In genomic region chr2:14502482-14502881, GRCm38 (mm10) we compare ENCODE assay signal across 19 mouse cellular contexts.
"Had no signal": no experiment of that assay in that cellular context is flagged by ENCODE, and none has a peak within 500 bp of the region (broad histone marks: within the 10 kb centered on the region; RNA-seq: fewer than 3 reads in every experiment).

No protein-coding gene starts in this region.

- H3K9ac ChIP-seq: limb, embryonic 12.5 days; limb, embryonic 15.5 days; liver, embryonic 14.5 days; liver, postnatal 0 days; lung, embryonic 14.5 days; midbrain, embryonic 12.5 days; midbrain, embryonic 15.5 days; neural tube, embryonic 12.5 days; neural tube, embryonic 15.5 days had no signal

- ATAC-seq: liver, postnatal 0 days; lung, postnatal 0 days; midbrain, embryonic 15.5 days had no signal

- H3K4me2 ChIP-seq: limb, embryonic 12.5 days; limb, embryonic 15.5 days; liver, embryonic 11.5 days; lung, embryonic 14.5 days; midbrain, embryonic 12.5 days; midbrain, embryonic 15.5 days; neural tube, embryonic 12.5 days; neural tube, embryonic 15.5 days had no signal

- H3K27me3 ChIP-seq: limb, embryonic 12.5 days; limb, embryonic 15.5 days; midbrain, embryonic 12.5 days; midbrain, embryonic 15.5 days; neural tube, embryonic 12.5 days; neural tube, embryonic 15.5 days had no signal

- H3K4me1 ChIP-seq: limb, embryonic 12.5 days; limb, embryonic 15.5 days; midbrain, embryonic 12.5 days; midbrain, embryonic 15.5 days; neural tube, embryonic 12.5 days; neural tube, embryonic 15.5 days had no signal

- H3K9me3 ChIP-seq: limb, embryonic 12.5 days; limb, embryonic 15.5 days; midbrain, embryonic 12.5 days; midbrain, embryonic 15.5 days; neural tube, embryonic 12.5 days; neural tube, embryonic 15.5 days had no signal

- H3K4me3 ChIP-seq: limb, embryonic 12.5 days; limb, embryonic 15.5 days; midbrain, embryonic 12.5 days; midbrain, embryonic 15.5 days; neural tube, embryonic 12.5 days; neural tube, embryonic 15.5 days had no signal

- H3K27ac ChIP-seq: limb, embryonic 12.5 days; limb, embryonic 15.5 days; liver, embryonic 14.5 days; macrophage; midbrain, embryonic 12.5 days; midbrain, embryonic 15.5 days; neural tube, embryonic 12.5 days; neural tube, embryonic 15.5 days had no signal

- H3K36me3 ChIP-seq: limb, embryonic 12.5 days; limb, embryonic 15.5 days; midbrain, embryonic 12.5 days; midbrain, embryonic 15.5 days; neural tube, embryonic 12.5 days; neural tube, embryonic 15.5 days had no signal

- DNase-seq: kidney, postnatal 14 days; kidney, postnatal 4 days; left cerebral cortex, postnatal 4 days; liver, postnatal 0 days; lung, embryonic 14.5 days; right cerebral cortex, adult 18-20 months; right cerebral cortex, postnatal 14 days; right cerebral cortex, postnatal 4 days; thymus, postnatal 25 days had no signal
